Mouse (Mus musculus) ES-E14 (cell line): ENCODE results near the gene Lingo1.

ENCODE experiments used
- CHD2 ChIP-seq: IDR thresholded peaks from 2 replicates; pipeline ENCODE4 v1.6.1; 2014; ENCODE audit warnings: mild to moderate bottlenecking, low read depth, low read length, inconsistent platforms
- HCFC1 ChIP-seq: IDR thresholded peaks from 2 replicates; pipeline ENCODE4 v1.6.1; 2012; ENCODE audit warnings: low read length, inconsistent platforms, borderline replicate concordance; ENCODE audit not compliant: insufficient read depth
- ZC3H11A ChIP-seq: IDR thresholded peaks from 2 replicates; pipeline ENCODE4 v1.6.1; 2012; ENCODE audit warnings: low read depth, mild to moderate bottlenecking, inconsistent platforms, low read length, borderline replicate concordance
- ZNF384 ChIP-seq: IDR thresholded peaks from 2 replicates; pipeline ENCODE4 v1.6.1; 2012; ENCODE audit warnings: low read depth, low read length, inconsistent platforms

DNA sequence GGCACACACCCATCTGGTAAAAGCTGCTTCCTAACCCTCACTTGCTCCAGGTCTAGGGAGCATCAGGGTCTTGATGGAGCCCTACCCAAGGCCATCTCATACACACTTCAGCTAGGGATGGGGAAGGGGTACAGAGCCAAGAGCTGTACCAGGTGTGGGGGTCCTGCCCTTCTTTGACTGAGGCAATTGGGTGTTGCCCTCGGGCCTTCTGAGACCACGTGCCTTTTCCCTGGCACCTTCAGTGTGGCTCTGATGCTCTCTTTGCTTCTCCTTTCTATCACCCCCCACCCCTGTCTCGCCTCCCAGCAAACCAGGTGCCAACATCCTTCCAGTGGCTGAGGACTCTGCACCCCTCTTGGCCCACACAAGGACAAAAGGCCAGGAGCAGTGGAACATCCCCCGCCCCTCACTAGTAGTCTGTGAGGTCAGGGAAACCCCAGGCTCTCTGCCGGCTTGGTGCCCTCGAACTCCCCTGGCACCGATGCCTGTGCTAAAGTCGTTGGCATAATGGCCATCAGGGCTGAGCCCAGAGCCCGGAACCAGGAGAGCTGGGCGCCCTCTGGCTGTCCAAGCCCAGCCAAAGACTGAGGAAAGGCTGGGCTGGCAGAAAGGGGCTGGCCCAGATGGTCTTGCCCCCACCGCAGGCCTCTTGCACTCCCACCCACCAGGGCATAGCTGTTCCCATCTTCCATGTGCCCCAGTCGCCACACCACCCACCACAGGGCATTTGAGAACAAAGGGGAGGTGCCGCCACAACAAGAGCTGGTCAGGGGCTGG, 162.6 kb downstream of the Lingo1 start:
- TF ChIP-seq HCFC1, result no peak
- TF ChIP-seq CHD2, result no peak
- TF ChIP-seq ZNF384, result no peak
- no peak for TF ChIP-seq ZC3H11A
